Comparison of ENCODE assay signal across 12 mouse cellular contexts in genomic region chr12:51666708-51667430, GRCm38 (mm10). TPM values are rescaled to one million over a fixed set of nuclear protein-coding genes. Genes with fewer than 3 reads are reported as not detected.
DNase-seq lines count a peak whose midpoint lies in the region; ATAC-seq and TF ChIP-seq lines count a peak whose summit lies in the region.
"Had no signal": no experiment of that assay in that cellular context is flagged by ENCODE, and none has a peak within 500 bp of the region (broad histone marks: within the 10 kb centered on the region; RNA-seq: fewer than 3 reads in every experiment).

No protein-coding gene starts in this region.

- TF ChIP-seq CTCF in left cerebral cortex, adult 2 months (IDR thresholded peaks at IDR 0.05), result peak; percentile 61
- peak; percentile 73 for TF ChIP-seq CTCF in intestine, postnatal 0 days (IDR thresholded peaks at IDR 0.05; ENCODE audit: low read depth)

- no peaks in the 10 kb centered on the region for H3K27me3 ChIP-seq in intestine, postnatal 0 days (replicated peaks; ENCODE audit: control insufficient read depth, insufficient read depth, low read length)
- H3K27me3 ChIP-seq: embryonic facial prominence, embryonic 13.5 days; megakaryocyte, embryonic 14.5 days had no signal

- no peak for DNase-seq in left cerebral cortex, adult 2 months (ENCODE audit: extremely low spot score in 1 of 2, low spot score in 2 of 2)
- DNase-seq in left cerebral cortex, postnatal 10 days (ENCODE audit: extremely low spot score in 1 of 2, low spot score in 2 of 2), result no peak
- peak; percentile 56 for DNase-seq in CD4-positive, CD25-positive, alpha-beta regulatory T cell, adult 2 months (ENCODE audit: low read depth, low spot score)
- DNase-seq in MN1 (ENCODE audit: low spot score), result peak; percentile 19
- no peak for DNase-seq in embryo, embryonic 10.5 days (ENCODE audit: low spot score)
- no peak for DNase-seq in kidney, adult 11 months
- no peak for DNase-seq in embryo, embryonic 10 days (ENCODE audit: low spot score)
- DNase-seq: heart, adult 18-20 months; kidney, adult 8-10 months had no signal

- no peak overlapping the region for H3K9ac ChIP-seq in intestine, postnatal 0 days (ENCODE audit: low read depth, low read length)
- H3K9ac ChIP-seq: embryonic facial prominence, embryonic 13.5 days had no signal

- ATAC-seq in intestine, postnatal 0 days, result no peak

- no peaks in the 10 kb centered on the region for H3K36me3 ChIP-seq in intestine, postnatal 0 days (ENCODE audit: control insufficient read depth, insufficient read depth)
- H3K36me3 ChIP-seq: embryonic facial prominence, embryonic 13.5 days had no signal

- WGBS in intestine, postnatal 0 days, result 63% methylated on average over 4 of the region's 4 CpGs

- H3K4me2 ChIP-seq in intestine, postnatal 0 days (replicated peaks; ENCODE audit: low read depth), result no peak overlapping the region
- H3K4me2 ChIP-seq: embryonic facial prominence, embryonic 13.5 days had no signal

- no peak overlapping the region for H3K4me3 ChIP-seq in left cerebral cortex, adult 2 months
- H3K4me3 ChIP-seq in intestine, postnatal 0 days (ENCODE audit: low read depth, low read length), result no peak overlapping the region
- H3K4me3 ChIP-seq: embryonic facial prominence, embryonic 13.5 days; megakaryocyte, embryonic 14.5 days had no signal

- no peak overlapping the region for H3K27ac ChIP-seq in left cerebral cortex, adult 2 months
- H3K27ac ChIP-seq in intestine, postnatal 0 days (ENCODE audit: low read depth, low read length), result no peak overlapping the region
- H3K27ac ChIP-seq: embryonic facial prominence, embryonic 13.5 days had no signal

- H3K4me1 ChIP-seq in intestine, postnatal 0 days (replicated peaks; ENCODE audit: control insufficient read depth, insufficient read depth, low read length), result no peaks in the 10 kb centered on the region

- H3K9me3 ChIP-seq in intestine, postnatal 0 days (ENCODE audit: control insufficient read depth), result no peaks in the 10 kb centered on the region
- H3K9me3 ChIP-seq: embryonic facial prominence, embryonic 13.5 days; megakaryocyte, embryonic 14.5 days had no signal

- intact Hi-C loops in left cerebral cortex, adult 2 months (cut with DNase I), result loop anchor here (5.0 kb wide), 1 partner anchor 75 kb away; no protein-coding TSS in a partner anchor
- intact Hi-C loops in left cerebral cortex, postnatal 10 days (cut with DNase I), result loop anchor here (5.0 kb wide), 1 partner anchor 75 kb away; no protein-coding TSS in a partner anchor

RNA-seq across cellular contexts. Expression of gene Ap4s1, which starts 24.0 kb away (rescaled TPM):
- 10 to 100 TPM; 53.3 to 57.9 TPM for total RNA-seq in left cerebral cortex, adult 2 months (2021)
- total RNA-seq in left cerebral cortex, postnatal 10 days (2021), result 10 to 100 TPM; 44.0 to 44.5 TPM
- polyA plus RNA-seq in intestine, postnatal 0 days (2015; fragmentation: Nextera tagmentation; extraction: Ambion mirVana), result 24.0 and 25.7 TPM in 2 replicates

RNA-seq across cellular contexts. Expression of gene Strn3, which starts 24.8 kb away (rescaled TPM):
- 10 to 100 TPM; 87.0 to 90.4 TPM for total RNA-seq in left cerebral cortex, adult 2 months (2021)
- total RNA-seq in left cerebral cortex, postnatal 10 days (2021), result 10 to 100 TPM; 79.3 to 81.5 TPM
- 22.2 and 22.9 TPM in 2 replicates for polyA plus RNA-seq in intestine, postnatal 0 days (2015; fragmentation: Nextera tagmentation; extraction: Ambion mirVana)

Comparison
In these comparisons a context has a peak if more than half of its experiments do, and no peak if none do; other contexts are left out.
1. DNase-seq: peak in CD4-positive, CD25-positive, alpha-beta regulatory T cell, adult 2 months (single experiment) and MN1 (single experiment); none in left cerebral cortex, adult 2 months (0 of 2), left cerebral cortex, postnatal 10 days (0 of 2), embryo, embryonic 10.5 days (single experiment), kidney, adult 11 months (single experiment) and embryo, embryonic 10 days (single experiment).